Mouse (Mus musculus) hindbrain, embryonic 15.5 days (tissue): ENCODE data around the gene P2rx3. TPM values are rescaled to one million over a fixed set of nuclear protein-coding genes. Genes with fewer than 3 reads are reported as not detected.

Source experiments
- polyA plus RNA-seq: library from polyadenylated mRNA; unstranded; fragments of >200 nt; fragmentation: Nextera tagmentation; extraction: Ambion mirVana; gene quantifications from 2 replicates; pipeline ENCODE4 v1.2.1, GENCODE M21; 2015

The P2rx3 gene
- polyA plus RNA-seq, 1 experiment from 2014 or later: 7.3 TPM

Other genes with a start within 250 kb of the P2rx3 start
- gene Ube2l6, start 238.6 kb downstream of the P2rx3 start, polyA plus RNA-seq: 23.2 and 26.7 TPM in 2 replicates
- not detected in 2 replicates for gene Smtnl1, start 214.8 kb downstream of the P2rx3 start, polyA plus RNA-seq
- gene Timm10, start 210.5 kb downstream of the P2rx3 start, polyA plus RNA-seq: 73.4 and 75.2 TPM in 2 replicates
- gene Slc43a1, start 198.6 kb downstream of the P2rx3 start, polyA plus RNA-seq: 2.3 and 2.4 TPM in 2 replicates
- 5.0 and 6.2 TPM in 2 replicates for gene Rtn4rl2, start 150.8 kb downstream of the P2rx3 start, polyA plus RNA-seq
- gene Slc43a3, start 100.9 kb downstream of the P2rx3 start, polyA plus RNA-seq: 5.2 and 5.3 TPM in 2 replicates
- 0.18 TPM in 1 of 2 replicates, not detected in the other for gene Prg2, start 57.0 kb downstream of the P2rx3 start, polyA plus RNA-seq
- gene Prg3, start 49.2 kb downstream of the P2rx3 start, polyA plus RNA-seq: not detected in 2 replicates
- 166 and 171 TPM in 2 replicates for gene Ssrp1, start 228 bp downstream of the P2rx3 start, polyA plus RNA-seq
- 24.4 and 24.8 TPM in 2 replicates for gene Tnks1bp1, start 10.6 kb upstream of the P2rx3 start, polyA plus RNA-seq
- 30.5 and 31.6 TPM in 2 replicates for gene Aplnr, start 98.8 kb upstream of the P2rx3 start, polyA plus RNA-seq
- gene Lrrc55, start 159.7 kb upstream of the P2rx3 start, polyA plus RNA-seq: 10.9 and 11.9 TPM in 2 replicates